Mouse (Mus musculus) telencephalon, adult 2 months (tissue): Measurements from ENCODE around the gene Hfe2.

Source experiments
- DNase-seq: peaks from one replicate; pipeline ENCODE4 v3.0.0-alpha.2; 2011; ENCODE audit warnings: low read depth, low spot score

Gene Hfe2

DNA sequence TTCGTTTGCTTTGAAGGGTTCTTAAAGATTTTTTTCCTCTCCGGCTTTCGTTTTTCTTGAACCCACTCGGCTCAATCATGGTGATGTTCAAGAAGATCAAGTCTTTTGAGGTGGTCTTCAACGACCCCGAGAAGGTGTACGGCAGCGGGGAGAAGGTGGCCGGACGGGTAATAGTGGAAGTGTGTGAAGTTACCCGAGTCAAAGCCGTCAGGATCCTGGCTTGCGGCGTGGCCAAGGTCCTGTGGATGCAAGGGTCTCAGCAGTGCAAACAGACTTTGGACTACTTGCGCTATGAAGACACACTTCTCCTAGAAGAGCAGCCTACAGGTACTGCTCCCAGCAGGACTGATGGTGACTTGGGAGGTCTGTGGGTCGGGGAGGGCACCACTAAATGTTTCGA is 33.2 kb downstream of the Hfe2 start:
- DNase-seq, result no peak

DNA sequence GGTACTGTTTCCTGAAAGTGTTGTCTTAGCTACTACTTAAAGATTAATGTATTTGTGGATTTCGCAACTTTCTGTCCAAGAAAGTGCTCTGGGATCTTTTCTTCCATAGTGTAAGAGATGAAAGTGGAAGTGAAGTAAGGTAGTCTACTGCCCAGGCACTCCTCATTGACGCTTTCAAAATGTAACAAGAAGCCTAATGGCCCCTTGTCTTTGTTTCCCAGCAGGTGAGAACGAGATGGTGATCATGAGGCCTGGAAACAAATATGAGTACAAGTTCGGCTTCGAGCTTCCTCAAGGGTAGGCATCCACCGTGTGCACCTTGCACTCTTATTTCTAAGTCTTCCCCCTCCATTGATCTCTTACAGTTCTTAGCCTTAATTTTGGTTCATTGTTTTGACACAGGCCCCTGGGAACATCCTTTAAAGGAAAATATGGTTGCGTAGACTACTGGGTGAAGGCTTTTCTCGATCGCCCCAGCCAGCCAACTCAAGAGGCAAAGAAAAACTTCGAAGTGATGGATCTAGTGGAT is 33.8 kb downstream of the Hfe2 start:
- no peak for DNase-seq

DNA sequence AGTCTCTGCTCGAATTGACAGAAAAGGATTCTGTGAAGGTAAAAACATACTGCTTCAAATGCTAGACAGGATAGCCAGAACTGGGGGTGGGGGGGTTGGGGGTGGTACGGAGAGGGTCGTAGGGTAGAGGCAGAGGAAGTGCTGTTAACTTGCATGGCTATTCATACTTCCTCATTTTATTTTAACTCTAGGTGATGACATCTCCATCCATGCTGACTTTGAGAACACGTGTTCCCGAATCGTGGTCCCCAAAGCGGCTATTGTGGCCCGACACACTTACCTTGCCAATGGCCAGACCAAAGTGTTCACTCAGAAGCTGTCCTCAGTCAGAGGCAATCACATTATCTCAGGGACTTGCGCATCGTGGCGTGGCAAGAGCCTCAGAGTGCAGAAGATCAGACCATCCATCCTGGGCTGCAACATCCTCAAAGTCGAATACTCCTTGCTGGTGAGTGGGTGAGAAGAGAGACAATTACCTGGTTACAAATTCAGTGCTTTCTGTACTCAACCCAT is 34.5 kb downstream of the Hfe2 start:
- no peak for DNase-seq

DNA sequence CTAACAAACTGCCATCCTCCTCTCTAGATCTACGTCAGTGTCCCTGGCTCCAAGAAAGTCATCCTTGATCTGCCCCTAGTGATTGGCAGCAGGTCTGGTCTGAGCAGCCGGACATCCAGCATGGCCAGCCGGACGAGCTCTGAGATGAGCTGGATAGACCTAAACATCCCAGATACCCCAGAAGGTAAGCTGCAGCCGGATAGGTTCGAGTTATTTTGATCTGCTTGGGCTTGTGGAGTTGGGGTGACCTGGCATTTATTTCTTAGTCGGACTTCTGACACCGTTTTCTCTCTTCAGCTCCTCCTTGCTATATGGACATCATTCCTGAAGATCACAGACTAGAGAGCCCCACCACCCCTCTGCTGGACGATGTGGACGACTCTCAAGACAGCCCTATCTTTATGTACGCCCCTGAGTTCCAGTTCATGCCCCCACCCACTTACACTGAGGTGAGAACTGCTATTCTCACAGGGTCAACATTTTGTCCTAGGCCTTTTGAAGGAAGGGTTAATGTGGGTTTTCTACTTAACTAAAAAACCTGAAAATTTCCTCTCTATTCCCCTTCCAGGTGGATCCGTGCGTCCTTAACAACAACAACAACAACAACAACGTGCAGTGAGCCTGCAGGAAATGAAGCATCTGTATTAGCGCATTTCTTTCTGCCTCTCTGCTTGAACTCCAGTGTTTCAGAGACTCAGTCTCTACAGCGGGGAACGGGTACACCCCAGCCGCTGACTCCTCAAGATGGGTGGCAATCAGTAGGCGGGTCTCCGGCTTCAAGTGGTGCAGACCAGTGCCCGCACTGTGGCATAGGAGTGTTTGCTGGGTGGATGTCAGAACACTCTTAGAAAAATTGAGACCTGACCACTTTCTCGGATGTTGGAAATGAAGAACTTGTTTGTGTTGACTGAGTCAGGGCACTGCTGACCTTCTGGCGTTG is 35.2 kb downstream of the Hfe2 start:
- no peak for DNase-seq

DNA sequence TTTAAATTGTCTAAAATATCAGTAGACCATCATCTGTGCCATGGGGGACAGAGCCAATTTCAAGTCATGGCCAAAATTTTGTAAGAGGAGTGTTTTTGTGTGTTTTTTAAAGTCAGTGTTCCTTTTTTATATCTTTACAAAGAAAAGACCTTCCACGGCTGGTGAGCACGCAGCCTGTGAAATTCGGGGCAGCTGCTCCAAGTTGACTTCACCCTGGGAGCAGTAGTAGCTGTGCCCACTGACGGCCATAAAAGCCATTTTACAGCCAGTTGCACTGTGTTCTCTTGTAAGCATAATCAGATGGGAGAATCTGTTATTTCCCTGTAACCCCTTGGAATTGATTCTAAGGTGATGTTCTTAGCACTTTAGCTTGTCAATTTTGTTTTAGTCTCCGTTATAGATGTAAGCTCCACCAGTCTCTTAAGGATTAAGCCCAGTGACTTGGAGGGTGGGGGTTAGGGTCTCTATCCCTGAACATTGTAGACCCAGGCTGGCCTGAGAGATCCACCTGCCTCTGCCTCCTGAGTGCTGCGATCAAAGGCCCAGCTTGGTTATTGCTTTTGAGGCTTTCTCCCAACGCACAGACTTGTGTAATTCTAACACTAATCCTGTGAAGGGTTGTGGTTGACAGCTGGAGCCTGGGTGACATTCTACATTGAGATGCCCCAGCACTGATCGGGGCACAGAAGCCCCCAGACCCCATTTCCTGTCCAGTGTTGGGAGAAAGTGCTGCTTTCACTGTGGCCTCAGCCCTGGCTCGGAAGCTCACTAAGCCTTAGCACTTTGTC is 36.1 kb downstream of the Hfe2 start:
- DNase-seq, result no peak

DNA sequence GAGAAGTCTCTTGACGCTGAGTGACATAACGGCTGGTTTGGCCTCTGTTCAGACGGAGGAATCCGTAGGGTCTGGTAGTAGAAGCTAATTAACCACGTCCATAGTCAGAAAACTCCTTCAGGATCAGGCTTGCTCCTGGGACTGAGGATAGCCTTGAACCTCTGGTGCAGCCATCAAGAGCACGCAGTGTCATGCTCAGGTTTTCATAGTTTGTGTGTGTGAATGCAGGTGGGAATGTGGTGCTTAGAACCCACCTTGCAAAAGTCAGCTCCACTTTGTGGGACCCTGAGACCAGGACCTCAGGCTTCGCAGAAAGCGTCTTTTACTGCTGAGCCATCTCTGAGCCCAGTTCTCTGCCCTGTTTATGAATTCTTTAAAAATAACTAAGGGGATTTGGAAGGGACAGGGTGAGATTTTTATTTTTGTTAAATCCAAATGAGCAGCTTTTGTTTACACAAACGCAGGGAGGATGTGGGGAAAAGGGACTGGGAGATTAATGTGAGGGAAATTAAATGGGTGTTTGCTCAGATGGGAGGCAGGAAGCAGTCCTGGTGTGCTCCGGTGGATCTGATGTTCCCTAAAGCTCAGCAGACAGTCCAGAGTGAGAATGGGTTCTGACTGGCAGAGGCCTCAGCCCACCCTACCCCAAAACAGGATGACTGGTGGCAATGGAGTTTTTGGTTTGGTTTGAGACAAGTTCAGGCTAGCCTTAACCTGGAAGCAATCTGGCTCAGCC is 37.1 kb downstream of the Hfe2 start:
- no peak for DNase-seq

DNA sequence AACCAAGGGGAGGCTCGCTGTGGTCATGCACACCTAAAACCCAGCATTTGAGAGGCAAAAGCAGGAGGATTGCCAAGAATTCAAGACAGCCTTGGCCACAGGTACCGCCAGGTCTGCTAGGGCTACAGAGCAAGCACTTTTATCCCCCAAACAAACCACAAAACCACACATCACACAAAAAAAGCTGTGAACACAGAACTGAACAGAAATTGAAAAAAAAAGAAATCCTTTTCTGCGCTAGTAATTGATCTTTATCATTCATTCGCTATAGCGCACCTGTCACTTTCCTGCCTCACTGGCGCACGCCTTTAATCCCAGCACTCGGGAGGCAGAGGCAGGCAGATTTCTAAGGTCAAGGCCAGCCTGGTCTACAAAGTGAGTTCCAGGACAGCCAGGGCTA is 38.3 kb downstream of the Hfe2 start:
- no peak for DNase-seq

DNA sequence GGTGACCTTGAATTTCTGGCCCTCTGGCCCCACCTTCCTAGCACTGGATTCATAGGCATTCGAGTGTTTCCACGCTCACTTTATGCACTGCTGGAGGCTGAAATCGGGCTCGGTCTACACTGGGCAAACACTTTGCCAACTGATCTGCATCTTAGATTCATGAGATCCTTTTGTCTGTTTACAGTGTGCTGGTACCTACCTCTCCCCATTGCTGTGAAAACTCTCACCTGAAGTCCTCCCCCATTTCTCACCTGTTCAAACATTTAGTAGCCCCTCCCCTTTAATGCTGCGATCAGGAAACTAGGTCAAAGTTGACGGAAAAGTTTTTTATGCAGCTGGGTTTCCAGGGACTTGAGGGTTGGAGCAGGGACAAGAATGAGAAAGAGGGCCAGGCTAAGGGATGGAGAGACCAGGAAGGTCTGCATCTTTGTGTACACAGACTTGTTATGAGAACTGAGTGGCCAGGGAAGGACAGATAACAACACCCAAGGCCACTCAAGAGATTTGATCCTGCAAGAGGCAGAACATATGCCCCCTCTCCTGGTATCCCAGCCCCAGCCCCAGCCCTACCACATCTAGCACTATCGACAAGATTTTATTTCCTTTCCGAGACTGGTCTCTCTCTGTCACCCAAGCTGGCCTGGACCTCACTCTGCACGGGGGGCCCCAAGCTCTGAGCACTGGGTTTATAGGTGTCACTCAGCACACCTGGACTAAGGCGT is 39.1 kb downstream of the Hfe2 start:
- DNase-seq, result no peak

DNA sequence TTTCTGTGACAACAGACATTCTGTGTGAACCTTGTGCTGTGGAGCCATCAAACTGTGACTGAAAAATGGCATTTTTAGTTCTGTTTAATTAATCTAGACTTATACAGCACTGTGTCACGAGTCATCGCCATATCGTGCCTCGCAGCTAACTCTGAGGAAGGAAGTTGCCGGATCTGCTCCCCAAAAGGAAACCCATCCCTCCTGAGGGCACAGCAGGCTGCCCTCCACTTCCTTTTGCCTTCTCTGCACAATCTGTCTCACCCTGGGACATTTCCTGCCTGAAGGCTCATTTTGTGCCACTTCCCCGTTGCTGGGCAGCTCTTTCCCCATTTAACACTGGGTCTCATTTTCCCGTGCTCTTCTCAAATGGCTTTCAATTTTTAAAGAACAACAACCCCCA is 39.7 kb downstream of the Hfe2 start:
- DNase-seq, result peak; percentile 24

DNA sequence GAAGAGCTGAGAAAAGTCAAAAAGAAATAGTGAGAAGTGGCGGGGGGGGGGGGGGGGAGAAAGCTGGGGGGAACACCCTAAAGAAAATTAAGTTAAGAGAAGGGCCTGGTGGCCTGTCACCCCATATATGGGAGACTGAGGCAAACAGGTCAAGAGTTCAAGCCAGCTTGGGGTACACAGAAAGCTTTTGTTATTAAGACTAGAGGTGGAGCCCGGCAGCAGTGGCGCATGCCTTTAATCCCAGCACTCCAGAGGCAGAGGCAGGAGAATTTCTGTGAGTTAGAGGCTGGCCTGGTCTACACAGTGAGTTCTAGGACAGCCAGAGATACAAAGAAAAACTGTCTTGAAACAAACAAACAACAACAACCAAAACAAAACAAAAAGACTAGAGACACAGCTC is 40.1 kb downstream of the Hfe2 start:
- no peak for DNase-seq

DNA sequence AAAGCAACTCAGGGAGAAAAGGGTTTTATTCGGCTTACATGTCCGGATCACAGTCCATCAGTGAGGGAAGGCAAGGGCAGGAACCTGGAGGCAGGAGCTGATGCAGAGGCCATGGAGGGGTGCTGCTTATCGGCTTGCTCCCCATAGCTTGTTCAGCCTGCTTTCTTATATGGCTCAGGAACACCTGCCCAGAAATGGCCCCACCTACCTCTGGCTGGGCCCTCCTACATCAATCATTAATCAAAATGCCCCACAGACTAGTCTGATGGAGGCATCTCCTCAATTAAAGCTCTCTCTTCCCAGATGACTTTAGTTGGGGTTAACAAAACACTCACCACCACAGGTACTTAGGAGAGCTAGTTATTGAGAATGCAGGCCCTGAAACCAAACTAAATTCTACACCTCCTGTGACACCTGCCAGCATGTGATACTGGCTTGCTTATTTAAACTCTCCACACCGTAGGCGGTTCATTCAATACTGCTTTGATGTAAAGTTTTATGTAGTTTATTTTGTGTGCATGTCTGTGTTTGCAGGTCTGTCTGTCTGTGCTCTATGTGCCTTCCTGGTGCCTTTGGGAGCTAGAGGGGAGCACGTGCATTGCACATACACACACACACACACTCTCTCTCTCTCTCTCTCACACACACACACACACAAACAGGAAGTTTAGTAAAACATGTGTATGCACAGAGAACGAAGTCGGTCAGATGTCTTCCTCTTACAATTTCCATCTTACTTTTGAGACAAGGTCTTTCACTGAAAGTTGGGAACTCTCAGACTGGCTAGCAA is 41.9 kb downstream of the Hfe2 start:
- no peak for DNase-seq

DNA sequence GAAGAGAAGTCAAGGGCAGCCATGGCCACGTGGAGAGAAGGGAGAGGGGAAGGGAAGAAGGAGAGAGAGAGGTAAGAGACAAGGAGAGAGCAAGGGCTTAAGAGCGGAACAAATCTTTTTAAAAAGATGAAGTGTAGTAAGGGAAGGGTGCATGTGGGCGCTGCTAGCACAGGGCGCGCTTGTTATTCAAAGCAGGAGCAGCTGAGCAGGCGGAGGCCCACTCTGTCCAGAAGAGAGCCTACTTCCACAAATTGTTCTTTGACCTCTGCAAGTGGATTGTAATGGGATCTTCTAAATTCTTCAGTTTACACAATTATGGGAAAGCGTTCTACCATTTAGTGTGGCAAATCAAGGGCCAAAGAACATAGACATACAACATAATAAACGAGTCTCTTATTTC is 43.6 kb downstream of the Hfe2 start:
- no peak for DNase-seq

DNA sequence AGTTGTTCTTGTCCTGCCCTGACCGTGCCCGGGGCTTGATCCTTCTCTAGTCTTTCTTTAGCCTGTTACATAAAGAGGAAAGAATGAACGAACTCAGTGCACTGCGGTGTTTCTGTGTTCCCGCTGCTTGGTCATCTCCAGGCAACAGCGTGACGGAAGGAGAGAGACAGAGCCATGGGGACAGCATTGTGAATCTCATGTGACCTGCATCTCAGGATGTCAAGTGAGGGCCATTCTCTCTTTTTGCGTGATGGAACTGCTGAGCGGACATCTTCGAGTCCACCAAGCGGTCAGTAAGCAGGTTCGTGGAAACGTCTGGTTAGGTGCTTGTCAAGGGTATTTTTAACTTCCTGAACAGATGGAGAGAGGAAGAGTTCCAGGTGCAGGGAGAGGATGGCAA is 44.5 kb downstream of the Hfe2 start:
- DNase-seq, result no peak

DNA sequence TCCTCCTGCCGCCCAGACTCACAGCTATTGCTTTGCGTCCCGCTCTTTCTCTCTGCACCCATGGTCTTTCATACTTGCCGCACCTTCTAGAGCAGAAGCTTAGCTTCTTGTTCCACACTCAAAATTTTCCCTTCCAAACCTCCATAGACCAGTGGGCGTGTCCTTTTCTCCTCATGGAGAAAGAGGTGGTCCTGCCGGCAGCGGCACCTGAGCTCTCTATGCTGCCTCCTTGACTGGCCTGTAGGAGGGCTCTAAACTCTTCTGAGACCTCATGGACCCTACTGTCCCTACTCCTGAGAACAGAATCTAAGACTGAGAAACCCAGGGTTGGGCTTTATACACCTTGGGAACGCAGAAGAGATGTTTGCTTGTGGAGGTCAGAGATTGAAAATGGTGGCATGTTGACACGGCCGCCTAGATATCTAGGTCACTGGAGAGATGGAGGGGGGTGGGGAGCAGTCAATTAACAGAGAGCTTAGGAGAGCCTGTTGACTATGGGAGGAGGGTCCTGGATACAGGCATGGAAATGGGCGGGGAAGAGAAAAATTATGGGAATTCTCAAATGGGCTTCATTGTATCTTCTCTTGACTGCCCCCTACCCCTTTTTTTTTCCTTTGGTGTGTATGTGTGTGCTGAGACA is 45.1 kb downstream of the Hfe2 start:
- DNase-seq, result no peak

DNA sequence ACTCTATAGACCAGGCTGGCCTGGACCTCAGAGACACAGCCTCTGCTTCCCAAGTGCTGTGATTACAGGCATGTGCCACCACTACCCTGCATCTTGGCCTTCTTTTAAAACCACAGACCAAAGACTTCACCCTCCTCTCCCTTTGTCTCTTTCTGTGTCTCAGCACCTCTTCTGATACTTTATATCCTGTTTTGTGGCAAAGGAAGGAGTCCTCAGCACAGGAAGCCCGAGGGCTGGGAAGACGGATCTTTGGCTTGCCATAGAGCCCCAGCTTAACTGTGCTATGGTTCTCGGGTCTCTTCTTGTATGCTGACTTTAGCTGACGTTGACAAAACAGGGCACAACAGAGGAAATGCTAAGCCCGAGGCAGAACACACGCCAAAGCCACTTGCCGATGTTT is 45.7 kb downstream of the Hfe2 start:
- no peak for DNase-seq

DNA sequence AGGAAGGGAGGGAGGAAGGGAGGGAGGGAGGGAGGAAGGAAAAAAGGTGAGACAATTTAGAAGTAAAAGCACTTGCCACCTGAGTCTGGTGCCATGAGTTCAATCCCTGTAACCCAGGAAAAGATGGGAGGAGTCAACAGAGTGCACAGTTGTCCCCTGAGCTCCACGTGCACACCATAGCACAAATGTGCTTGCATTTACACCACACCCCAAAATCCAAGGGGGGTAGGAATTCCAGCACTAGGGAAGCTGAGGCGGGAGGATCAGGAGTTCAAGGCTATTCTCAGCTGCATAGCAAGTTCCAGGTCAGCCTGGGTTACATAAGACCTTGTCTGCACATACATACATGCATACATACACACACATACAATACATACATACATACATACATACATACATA is 46.4 kb downstream of the Hfe2 start:
- no peak for DNase-seq

DNA sequence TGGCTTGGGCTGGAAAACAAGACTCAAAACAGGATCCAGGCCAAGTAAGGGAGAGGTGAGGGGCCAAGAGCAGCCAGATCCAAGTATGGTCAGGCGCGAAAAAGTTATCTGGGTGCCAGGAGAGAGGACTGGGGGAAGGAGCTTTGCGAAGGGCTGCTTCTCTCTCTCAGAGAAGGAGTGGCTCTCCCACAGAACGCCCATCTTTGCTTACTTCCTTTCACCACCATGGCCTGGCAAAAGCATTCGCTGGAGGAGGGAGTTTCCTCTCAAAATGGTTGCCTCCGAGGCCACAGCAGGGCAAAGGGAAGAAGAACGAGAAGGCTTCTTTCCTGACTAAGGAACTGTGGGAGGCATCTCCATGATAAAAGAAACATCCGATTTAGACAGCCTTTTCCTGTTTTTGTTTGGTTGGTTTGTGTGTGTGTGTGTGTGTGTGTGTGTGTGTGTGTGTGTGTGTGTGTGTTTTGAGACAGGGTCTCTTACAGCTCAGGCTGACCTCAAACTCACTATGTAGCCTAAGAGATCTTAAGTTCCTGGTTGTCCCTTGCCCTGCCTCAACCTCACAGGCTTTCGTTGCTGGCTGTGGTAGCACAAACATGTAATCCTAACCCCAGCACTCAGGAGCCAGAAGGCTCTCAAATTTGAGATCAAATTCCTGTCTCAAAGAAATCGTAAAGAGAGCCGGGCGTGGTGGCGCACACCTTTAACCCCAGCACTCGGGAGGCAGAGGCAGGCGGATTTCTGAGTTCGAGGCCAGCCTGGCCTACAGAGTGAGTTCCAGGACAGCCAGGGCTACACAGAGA is 47.1 kb downstream of the Hfe2 start:
- no peak for DNase-seq

DNA sequence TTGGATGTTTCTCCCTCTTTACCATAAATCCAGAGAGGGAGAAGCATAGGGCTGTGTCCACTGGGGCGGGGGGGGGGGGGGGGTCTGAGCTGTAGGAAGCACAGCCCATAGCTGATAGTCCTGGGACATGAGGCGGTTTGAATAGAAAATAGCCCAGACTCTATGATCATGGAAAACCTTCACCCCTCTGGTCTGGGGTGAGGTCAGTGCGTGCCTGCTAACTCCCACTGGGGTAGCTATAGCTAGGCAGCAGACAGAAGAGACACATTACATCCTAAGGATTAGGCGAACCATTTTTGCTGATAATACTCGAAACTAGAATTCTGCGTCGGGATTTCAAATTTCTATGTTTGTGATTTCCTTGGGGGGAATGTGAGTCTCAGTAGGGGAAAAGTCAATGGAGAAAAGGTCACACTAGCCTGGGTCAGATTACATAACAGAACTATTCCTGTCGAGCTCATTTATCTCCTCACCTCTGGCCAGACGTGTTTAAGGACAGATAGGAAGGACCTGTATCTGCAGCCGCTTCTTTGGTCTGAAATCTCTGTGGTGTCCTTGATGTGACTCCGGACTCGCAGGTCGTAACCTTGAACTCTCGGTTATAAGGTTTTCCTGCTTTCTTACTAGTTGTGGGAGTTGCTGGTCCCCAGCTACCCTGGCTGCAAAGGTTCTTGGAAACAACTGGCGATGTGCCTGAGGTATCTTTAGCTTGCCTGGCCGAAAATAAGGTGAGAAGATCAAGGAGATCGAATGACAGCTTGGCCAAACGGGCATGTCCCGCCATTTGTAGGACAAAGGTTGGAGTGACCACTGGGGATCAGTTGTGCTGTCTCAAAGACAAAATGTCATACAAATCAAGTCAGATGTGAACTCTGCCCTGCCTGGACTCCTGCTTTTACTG is 48.9 kb downstream of the Hfe2 start:
- no peak for DNase-seq
